Mouse (Mus musculus) megakaryocyte, embryonic 14.5 days (primary cell): ENCODE data around the gene Pbx3.

Experiments used
- FLI1 ChIP-seq: IDR thresholded peaks from 2 replicates; pipeline ENCODE4 v1.6.1; 2012; ENCODE audit warnings: low read length, inconsistent platforms, mixed read lengths
- GATA1 ChIP-seq: IDR thresholded peaks from 3 replicates; pipeline ENCODE4 v1.6.1; 2012; ENCODE audit warnings: mixed read lengths, low read length, inconsistent platforms, borderline replicate concordance

DNA sequence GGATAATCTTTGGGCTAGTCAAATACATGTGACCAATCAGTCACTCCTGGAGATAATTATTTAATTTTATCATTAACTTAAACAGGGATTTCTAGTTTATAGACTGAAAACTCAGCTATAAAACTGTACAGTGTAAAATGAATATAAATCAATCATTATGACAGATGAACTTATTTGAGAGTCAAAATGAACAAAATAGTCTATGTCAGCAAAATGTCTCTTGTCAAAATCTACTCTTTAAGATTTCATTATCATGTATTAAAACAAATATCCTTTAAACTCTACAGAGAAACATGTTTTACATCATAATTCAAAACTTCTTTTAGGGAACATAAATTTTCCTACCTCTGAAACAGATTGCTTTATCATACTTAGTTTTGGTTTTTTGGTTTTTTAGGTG, 20.9 kb downstream of the Pbx3 start:
- no peak for TF ChIP-seq GATA1
- TF ChIP-seq FLI1: no peak
